Mouse (Mus musculus) lung, adult 2 months (tissue): ENCODE measurements around the gene Ankrd12.

Experiments
- CTCF ChIP-seq: fragments of 200-500 bp; IDR thresholded peaks from 2 replicates; pipeline ENCODE4 v1.5.1; 2011; ENCODE audit warnings: mild to moderate bottlenecking, low read length, control low read depth; ENCODE audit not compliant: insufficient read depth
- POLR2A ChIP-seq: fragments of 200-500 bp; IDR thresholded peaks from 2 replicates; pipeline ENCODE4 v1.6.1; 2011; ENCODE audit warnings: low read depth, mild to moderate bottlenecking, control low read depth, low read length, borderline replicate concordance; ENCODE audit errors: extremely low read depth

DNA sequence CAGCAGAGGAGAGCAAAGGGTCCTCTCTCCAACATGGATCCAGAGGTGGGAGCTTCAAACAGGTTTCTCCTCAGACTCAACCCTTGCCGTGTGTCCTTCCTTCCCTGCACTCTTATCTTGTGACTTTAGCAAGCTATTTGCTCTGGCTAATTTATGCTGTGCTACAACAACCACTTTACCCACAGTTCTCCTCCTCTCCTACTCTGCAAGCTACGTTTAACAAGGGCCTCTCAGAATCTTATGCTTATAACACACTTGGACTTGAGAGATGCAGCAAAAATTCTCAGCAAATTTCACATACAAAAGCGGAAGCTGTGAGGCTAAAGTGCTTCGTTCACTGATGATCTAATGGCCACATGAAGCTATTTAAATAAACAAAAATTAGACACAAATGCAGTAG, 23.5 kb downstream of the Ankrd12 start:
- no peak for TF ChIP-seq CTCF
- no peak for TF ChIP-seq POLR2A
